Mouse (Mus musculus) liver, embryonic 14.5 days (tissue): ENCODE data around the gene Dennd1a.

Experiments
- CTCF ChIP-seq: IDR thresholded peaks from 2 replicates; pipeline ENCODE4 v1.5.1; 2016; ENCODE audit warnings: antibody characterized with exemption, low read depth, control low read depth
- EP300 ChIP-seq: IDR thresholded peaks from 2 replicates; pipeline ENCODE4 v1.6.1; 2016; ENCODE audit warnings: antibody characterized with exemption, low read depth

DNA sequence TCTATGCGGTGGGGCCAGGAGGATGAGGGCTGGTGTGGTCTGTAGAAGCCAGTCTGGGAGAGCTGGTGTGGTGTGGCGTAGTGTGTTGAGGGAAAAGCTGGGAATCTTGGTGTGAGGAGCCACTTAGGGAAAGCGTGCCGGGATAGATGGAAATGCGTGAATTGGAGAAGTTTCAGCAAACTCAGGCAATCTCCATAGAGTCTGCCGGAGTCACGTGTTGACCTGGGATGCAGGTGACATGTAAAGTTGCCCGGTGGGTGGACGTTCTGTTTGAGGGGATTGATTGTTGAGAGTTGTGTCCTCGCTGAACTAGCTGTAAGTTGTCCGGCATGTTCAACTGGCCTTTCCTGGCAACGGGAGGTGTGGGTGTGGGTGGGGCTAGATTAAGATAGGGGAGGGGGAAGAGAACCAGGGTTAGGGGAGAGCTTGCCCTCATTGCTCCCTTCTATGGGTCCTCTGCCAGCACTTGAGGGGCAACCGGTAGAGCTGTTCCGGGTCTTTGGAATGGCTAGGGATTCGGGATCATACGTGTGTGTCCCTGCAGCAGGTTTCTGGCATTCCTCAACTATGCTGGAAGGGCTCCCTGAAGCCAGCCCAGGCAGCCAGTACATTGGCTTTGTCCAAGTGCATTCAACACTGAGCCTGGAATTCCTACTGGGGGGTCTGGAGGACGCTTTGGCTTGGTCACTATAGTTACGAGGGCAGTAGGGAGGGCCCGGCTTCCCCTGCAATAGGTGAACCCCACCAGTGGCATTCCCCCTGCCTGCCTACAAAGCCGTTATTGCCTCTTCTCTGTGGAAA lies 510.4 kb downstream of the Dennd1a start:
- no peak for TF ChIP-seq CTCF
- no peak for TF ChIP-seq EP300
